Mouse (Mus musculus) small intestine, adult 2 months (tissue): ENCODE measurements around the gene Olfr920. TPM values are rescaled to one million over a fixed set of nuclear protein-coding genes. Genes with fewer than 3 reads are reported as not detected.

Source experiments
- H3K27ac ChIP-seq: fragments of 200-500 bp; 2 replicates; pipeline ENCODE4 v1.5.1; 2012; ENCODE audit warnings: low read depth, low read length, control low read depth, inconsistent platforms; ENCODE audit not compliant: insufficient read depth
- H3K27me3 ChIP-seq: fragments of 200-500 bp; 2 replicates; pipeline ENCODE4 v1.6.1; 2012; ENCODE audit warnings: mild to moderate bottlenecking, moderate library complexity, low read length, inconsistent platforms; ENCODE audit not compliant: control insufficient read depth, insufficient read depth
- H3K36me3 ChIP-seq: fragments of 200-500 bp; 2 replicates; pipeline ENCODE4 v1.6.1; 2012; ENCODE audit warnings: mild to moderate bottlenecking, low read length, control low read depth, inconsistent platforms; ENCODE audit not compliant: control insufficient read depth, insufficient read depth
- H3K4me1 ChIP-seq: fragments of 200-500 bp; 2 replicates; pipeline ENCODE4 v1.6.1; 2012; ENCODE audit warnings: low read length, inconsistent platforms, mixed read lengths; ENCODE audit not compliant: control insufficient read depth, insufficient read depth, insufficient read length
- H3K4me3 ChIP-seq: fragments of 200-500 bp; 2 replicates; pipeline ENCODE4 v1.5.1; 2012; ENCODE audit warnings: low read depth, mild to moderate bottlenecking, control low read depth, inconsistent platforms, low read length, moderate library complexity
- CTCF ChIP-seq: fragments of 200-500 bp; IDR thresholded peaks from 2 replicates; pipeline ENCODE4 v1.5.1; 2012; ENCODE audit warnings: low read depth, mild to moderate bottlenecking, control low read depth, inconsistent platforms, low read length, moderate library complexity, mixed read lengths; ENCODE audit not compliant: insufficient replicate concordance, insufficient read length; ENCODE audit errors: extremely low read depth
- POLR2A ChIP-seq: fragments of 200-500 bp; IDR thresholded peaks from 2 replicates; pipeline ENCODE4 v1.6.1; 2012; ENCODE audit warnings: low read depth, mild to moderate bottlenecking, control low read depth, inconsistent platforms, low read length, moderate library complexity
- WGBS: fragments of 180-500 bp; shearing (Covaris S2); methylation state at CpG from one replicate; pipeline ENCODE4 v1.1.7; 2018; 5-methylcytosine and 5-hydroxymethylcytosine counted together
- polyA plus RNA-seq: library from polyadenylated mRNA; depleted of rRNA; stranded (reverse); fragments of >200 nt; gene quantifications from 2 replicates; pipeline ENCODE4 v1.2.3, GENCODE M21; 2012; rRNA removed

Olfr920 gene
- polyA plus RNA-seq: 0.04 TPM in 1 of 2 replicates, not detected in the other

DNA sequence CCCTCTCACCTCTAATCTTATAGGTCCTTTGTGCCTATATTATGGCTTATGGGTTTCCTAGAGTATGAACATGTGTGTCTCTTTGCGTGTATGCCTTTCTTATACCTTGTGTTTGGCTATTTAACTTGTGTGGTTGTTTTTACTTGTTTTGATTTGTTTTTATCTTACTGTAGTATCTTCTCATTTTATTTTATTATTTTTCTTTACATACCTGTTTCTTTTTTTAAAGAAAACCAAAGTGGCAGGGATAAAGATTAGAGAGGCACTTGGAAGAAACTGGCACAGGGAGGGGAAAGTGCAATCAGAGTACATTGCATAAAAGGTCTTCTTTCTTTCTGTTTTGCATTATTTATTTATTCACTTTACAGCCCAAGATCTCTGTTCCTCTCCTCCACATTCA lies at the start of gene Olfr920:
Gene Olfr920 (plus strand): TSS at position 301 of the 400 bp plus-strand sequence.
- Histone ChIP-seq H3K27me3 (no peaks in the 10 kb centered on the region), H3K36me3 (no peaks in the 10 kb centered on the region), H3K4me1 (no peaks in the 10 kb centered on the region), H3K4me3 (no peak within 1 kb of the TSS), H3K27ac (no peak within 1 kb of the TSS)
- TF ChIP-seq POLR2A (no peak), CTCF (no peak)
- WGBS: 100% methylated on average over 1 of the region's 1 CpGs

DNA sequence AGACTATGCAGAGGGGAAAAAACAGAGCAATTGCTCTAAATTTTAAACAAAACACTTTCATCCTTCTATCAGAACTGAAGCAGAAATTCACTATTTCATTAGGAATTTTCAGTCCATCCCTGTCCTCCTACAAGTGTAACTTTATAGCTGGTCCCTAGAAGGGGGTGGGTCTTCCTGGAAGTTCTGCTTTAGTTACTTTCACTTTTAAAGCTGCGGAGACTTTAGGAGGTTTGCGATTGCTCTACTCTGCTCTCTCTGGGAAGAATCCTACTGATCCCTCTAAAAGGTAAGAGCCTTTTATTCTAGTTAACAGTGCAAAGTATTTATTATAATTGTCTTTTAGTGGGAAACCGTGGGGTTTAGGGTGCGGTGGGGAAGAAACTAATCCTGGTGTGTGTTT lies 34.0 kb upstream of the Olfr920 start, which contains the start of gene Vwa5a:
Gene Vwa5a (plus strand): TSS at position 167 of the 400 bp plus-strand sequence.
- Histone ChIP-seq H3K36me3 (peaks cover 7% of the 10 kb centered on the region), H3K4me1 (peaks cover 7% of the 10 kb centered on the region; the same call in 1 of the 2 replicates), H3K27ac (peak within 1 kb of the TSS; percentile 46), H3K27me3 (no peaks in the 10 kb centered on the region), H3K4me3 (peak within 1 kb of the TSS; percentile 31; the same call in 1 of the 2 replicates)
- no peak for TF ChIP-seq POLR2A
- TF ChIP-seq CTCF: no peak
- 0% methylated on average over 4 of the region's 4 CpGs for WGBS

DNA sequence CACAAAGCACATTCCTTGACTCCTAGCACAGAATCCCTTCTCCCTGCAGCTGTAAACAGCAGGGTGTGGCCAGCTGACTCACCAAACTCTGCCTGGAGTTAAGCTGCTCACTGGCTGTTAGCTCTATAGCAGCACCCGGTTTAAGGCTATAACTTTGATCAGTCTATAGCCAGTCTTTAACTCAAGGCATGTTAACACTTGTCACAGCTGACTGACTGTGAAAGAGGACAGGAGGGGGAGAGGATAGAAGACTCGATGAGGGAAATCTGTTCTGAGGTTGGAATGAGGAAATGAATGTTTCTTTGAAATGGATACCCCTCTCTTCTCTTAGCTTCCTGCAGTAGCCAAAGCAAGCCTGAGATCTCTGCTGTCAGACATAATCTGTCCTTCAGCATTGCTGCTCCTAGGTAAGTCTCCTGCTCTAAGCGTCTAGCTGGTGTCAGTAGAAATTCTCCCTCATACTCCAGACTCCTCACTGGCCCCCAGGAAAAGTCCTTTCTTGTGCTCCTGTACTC lies 33.1 kb upstream of the Olfr920 start:
- H3K36me3 ChIP-seq: peaks cover 14% of the 10 kb centered on the region
- peaks cover 7% of the 10 kb centered on the region; the same call in 1 of the 2 replicates for H3K4me1 ChIP-seq
- peak overlapping the region; percentile 31; the same call in 1 of the 2 replicates for H3K4me3 ChIP-seq
- TF ChIP-seq POLR2A (no peak), CTCF (no peak)
- no peaks in the 10 kb centered on the region for H3K27me3 ChIP-seq
- WGBS: 2% methylated on average over 3 of the region's 3 CpGs
- H3K27ac ChIP-seq: peak overlapping the region; percentile 14; the same call in 1 of the 2 replicates

DNA sequence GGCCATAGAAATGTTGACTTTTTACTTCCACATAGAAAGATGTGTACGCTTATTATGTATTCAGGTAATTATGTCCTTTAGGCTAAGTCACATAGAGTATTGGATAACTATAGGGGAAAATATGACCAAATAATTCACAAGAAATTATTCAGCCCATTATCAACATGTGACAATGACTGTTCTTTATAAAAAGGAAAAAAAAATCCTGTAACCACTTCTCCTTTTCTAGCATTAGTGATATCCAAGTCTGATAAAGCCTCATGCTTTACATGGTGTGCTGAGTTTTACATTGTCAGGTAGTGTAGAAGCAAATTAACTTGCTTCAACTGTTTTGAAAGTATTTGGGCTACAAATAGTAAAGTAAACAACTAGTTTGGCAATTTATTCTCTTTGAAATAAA lies 28.1 kb upstream of the Olfr920 start:
- Histone ChIP-seq H3K4me3 (no peak overlapping the region), H3K27me3 (no peaks in the 10 kb centered on the region), H3K27ac (no peak overlapping the region), H3K36me3 (peaks cover 36% of the 10 kb centered on the region), H3K4me1 (peaks cover 7% of the 10 kb centered on the region; the same call in 1 of the 2 replicates)
- 93% methylated on average over 1 of the region's 1 CpGs for WGBS
- TF ChIP-seq POLR2A: no peak
- TF ChIP-seq CTCF: no peak

DNA sequence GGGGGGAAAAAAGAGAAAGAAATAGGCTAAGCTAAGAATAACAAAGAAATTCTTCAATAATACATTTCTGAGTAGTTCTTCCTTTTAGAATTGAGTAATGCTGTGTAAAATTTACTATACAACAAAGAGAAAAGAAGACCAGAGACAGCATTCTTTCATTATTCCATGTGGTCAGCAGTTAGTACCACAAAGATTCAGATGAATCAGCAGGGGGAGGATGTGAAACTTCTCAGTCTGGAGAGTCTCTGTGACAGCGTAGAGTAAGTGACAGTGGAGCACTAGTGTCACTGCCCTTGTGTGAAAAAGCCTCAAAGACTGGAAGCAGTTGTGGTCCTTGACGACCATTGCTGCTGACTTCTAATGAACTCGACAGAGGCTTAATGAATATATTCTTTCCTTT lies 23.9 kb upstream of the Olfr920 start:
- 83% methylated on average over 3 of the region's 3 CpGs for WGBS
- peaks cover 41% of the 10 kb centered on the region for H3K36me3 ChIP-seq
- no peak overlapping the region for H3K4me3 ChIP-seq
- H3K27ac ChIP-seq: no peak overlapping the region
- TF ChIP-seq POLR2A (no peak), CTCF (no peak)
- H3K27me3 ChIP-seq: no peaks in the 10 kb centered on the region
- no peaks in the 10 kb centered on the region for H3K4me1 ChIP-seq

DNA sequence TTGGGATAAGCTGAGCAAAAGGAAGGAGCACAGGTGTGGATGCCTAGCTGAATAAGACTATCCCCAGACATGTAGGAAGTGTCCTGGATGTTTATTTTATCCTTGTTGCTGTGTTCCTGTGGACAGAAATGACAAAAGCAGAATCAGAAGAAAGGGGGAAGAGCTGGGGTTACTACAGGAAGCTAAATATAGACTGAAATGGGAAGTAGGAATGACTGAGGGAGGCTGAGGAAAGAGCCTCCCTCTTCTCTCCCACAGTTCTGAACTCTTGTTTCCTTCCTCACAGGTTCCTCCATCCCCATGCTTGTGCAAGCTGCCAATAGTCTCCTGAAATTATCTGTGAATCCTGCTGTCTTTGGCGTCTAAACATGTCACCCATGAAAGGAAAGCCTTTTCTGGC lies 10.7 kb upstream of the Olfr920 start:
- peaks cover 22% of the 10 kb centered on the region for H3K36me3 ChIP-seq
- no peak overlapping the region for H3K27ac ChIP-seq
- no peaks in the 10 kb centered on the region for H3K27me3 ChIP-seq
- H3K4me3 ChIP-seq: no peak overlapping the region
- TF ChIP-seq POLR2A (no peak), CTCF (no peak)
- 92% methylated on average over 1 of the region's 1 CpGs for WGBS
- no peaks in the 10 kb centered on the region for H3K4me1 ChIP-seq

DNA sequence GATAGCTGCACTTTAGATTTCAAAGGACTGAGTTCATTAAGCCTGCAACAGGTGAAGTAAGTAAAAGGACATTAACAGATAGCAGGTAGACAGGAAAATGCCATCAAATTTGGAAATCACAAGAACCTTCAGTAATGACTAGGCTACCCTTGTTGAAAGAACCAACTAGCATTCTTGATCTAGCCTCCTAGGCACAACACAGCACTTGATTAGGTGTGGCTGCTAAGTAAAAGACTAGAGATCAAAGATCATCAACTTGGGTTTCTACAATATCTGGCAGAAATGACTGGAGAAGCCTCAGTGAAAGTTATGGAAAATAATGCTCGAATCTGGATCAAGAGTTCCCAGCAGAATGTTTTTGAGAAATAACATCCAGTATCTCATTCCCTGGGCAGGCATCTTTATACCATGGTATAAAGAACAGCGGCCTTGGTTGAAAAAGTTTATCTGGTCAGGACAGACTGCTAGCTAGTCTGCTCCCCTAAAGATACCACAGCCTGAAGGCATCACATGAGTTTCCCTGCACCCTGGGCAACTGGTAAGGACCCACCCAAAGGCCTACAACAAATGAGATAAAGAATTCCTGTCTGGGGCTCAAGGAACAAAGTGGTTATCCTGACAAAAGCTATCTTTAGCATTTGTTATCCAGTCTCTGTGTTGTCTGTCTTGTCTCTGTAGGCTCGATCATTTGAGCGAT lies 7.3 kb upstream of the Olfr920 start:
- Histone ChIP-seq H3K4me1 (no peaks in the 10 kb centered on the region), H3K27me3 (no peaks in the 10 kb centered on the region), H3K27ac (no peak overlapping the region), H3K4me3 (no peak overlapping the region), H3K36me3 (peaks cover 14% of the 10 kb centered on the region)
- TF ChIP-seq CTCF (no peak), POLR2A (no peak)
- 92% methylated on average over 4 of the region's 4 CpGs for WGBS
